Mouse (Mus musculus): Measurements from ENCODE around the gene Krt23.

DNA sequence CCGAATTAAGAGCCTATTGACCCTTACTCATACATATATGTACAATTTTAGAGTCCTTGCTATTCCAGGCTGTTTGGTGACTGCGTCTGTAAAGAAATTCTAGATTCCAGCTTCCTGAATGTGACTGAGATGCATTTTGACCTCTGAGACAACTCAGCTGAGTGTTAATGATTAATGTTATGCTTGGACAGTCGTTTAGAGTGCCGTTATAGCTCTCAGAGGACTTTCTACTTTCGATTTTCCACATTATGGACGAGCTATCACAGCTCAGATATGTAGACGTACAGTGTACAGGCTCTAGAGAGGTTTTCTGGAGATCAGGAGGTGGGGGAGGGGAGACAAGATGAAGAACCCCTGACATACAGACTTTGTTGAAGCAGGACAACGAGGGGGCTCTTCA is 51.7 kb downstream of the Krt23 start:
- TF ChIP-seq USF1 (IDR thresholded peaks at IDR 0.05; ENCODE audit: low read depth) = no peak
- no peak for TF ChIP-seq CTCF (IDR thresholded peaks at IDR 0.05; ENCODE audit: control insufficient read depth, insufficient read depth, insufficient read length)

Measured in C2C12 (cell line).